Mouse (Mus musculus) hindbrain, embryonic 15.5 days (tissue): Measurements from ENCODE around the gene BC030870. TPM values are rescaled to one million over a fixed set of nuclear protein-coding genes. Genes with fewer than 3 reads are reported as not detected.
A peak's percentile ranks its signal among the peaks of the same experiment; 100 is the strongest.
"Not testable (repeated sequence)": the region's sequence is repeated elsewhere in the genome, so short reads cannot be mapped to it uniquely, and the experiment has no call there.

ENCODE experiments used
- ATAC-seq: fragments of 200-750 bp; cut with Nextera tagmentation; 2 replicates; pipeline ENCODE4 v1.8.0; 2017; ENCODE audit warnings: low read depth, moderate number of reproducible peaks, moderate TSS enrichment; ENCODE audit not compliant: low FRiP score
- H3K27ac ChIP-seq: fragments of 300-500 bp; sonication (generic); replicated peaks from 2 replicates; pipeline ENCODE4 v1.5.1; 2015; ENCODE audit warnings: mild to moderate bottlenecking, inconsistent platforms
- H3K27me3 ChIP-seq: fragments of 300-500 bp; sonication (generic); 2 replicates; pipeline ENCODE4 v1.6.1; 2015; ENCODE audit warnings: control low read depth, inconsistent platforms
- H3K36me3 ChIP-seq: fragments of 300-500 bp; sonication (generic); 2 replicates; pipeline ENCODE4 v1.6.1; 2015; ENCODE audit warnings: control low read depth, inconsistent platforms
- H3K4me1 ChIP-seq: fragments of 300-500 bp; sonication (generic); replicated peaks from 2 replicates; pipeline ENCODE4 v1.6.1; 2015; ENCODE audit warnings: control low read depth, inconsistent platforms
- H3K4me2 ChIP-seq: fragments of 300-500 bp; sonication (generic); 2 replicates; pipeline ENCODE4 v1.6.1; 2015; ENCODE audit warnings: moderate library complexity, mild to moderate bottlenecking, inconsistent platforms
- H3K4me3 ChIP-seq: fragments of 300-500 bp; sonication (generic); 2 replicates; pipeline ENCODE4 v1.5.1; 2015; ENCODE audit warnings: mild to moderate bottlenecking, inconsistent platforms
- H3K9ac ChIP-seq: fragments of 300-500 bp; sonication (generic); 2 replicates; pipeline ENCODE4 v1.6.1; 2015; ENCODE audit warnings: inconsistent platforms
- H3K9me3 ChIP-seq: fragments of 300-500 bp; sonication (generic); 2 replicates; pipeline ENCODE4 v1.6.1; 2016; ENCODE audit warnings: control low read depth, inconsistent platforms
- WGBS: fragments of 180-500 bp; shearing (Covaris S2); methylation state at CpG from one replicate; pipeline ENCODE4 v1.1.7; 2015; 5-methylcytosine and 5-hydroxymethylcytosine counted together
- polyA plus RNA-seq: library from polyadenylated mRNA; unstranded; fragments of >200 nt; fragmentation: Nextera tagmentation; extraction: Ambion mirVana; gene quantifications from 2 replicates; pipeline ENCODE4 v1.2.1, GENCODE M21; 2015

The BC030870 gene
- polyA plus RNA-seq, result 0.09 TPM in 1 of 2 replicates, not detected in the other

DNA sequence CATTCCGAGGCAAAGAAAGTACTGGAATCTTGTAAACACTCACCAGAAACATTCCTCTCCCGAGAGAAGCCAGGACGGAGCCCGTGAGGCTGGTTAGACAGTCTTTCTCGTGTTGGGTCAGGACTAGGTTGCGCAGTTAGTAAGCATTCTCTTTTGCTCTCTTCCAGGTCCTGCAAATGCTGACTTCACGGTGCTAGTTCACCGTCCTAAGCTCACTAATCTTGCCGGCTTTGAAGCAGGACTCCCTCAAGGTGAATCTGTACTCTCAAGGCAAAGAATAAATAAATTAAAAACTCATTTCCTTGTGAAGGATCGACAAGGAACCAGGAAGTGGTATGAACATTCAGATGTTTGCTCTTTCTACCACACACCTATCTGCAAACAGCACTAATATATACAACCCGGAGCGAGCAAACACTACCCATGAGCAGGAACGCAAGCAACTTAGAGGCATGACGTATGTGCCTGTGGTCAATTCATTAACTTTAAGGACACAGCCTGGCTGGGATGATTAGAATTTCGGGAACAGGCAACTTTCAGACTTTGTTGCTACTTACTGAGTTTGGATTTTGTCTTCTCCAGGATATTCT lies at the start of gene BC030870:
BC030870 (minus strand) TSS at position 365 of the 590 bp plus-strand sequence.
- no peaks in the 10 kb centered on the region for H3K27me3 ChIP-seq
- no peaks in the 10 kb centered on the region for H3K36me3 ChIP-seq

GRCm38 (mm10) chr8:65174746-65175476 lies 45.5 kb upstream of the BC030870 start:
- no peak for ATAC-seq
- Histone ChIP-seq H3K4me3 (no peak overlapping the region), H3K9me3 (no peaks in the 10 kb centered on the region), H3K4me1 (no peaks in the 10 kb centered on the region), H3K36me3 (no peaks in the 10 kb centered on the region), H3K9ac (no peak overlapping the region), H3K27me3 (no peaks in the 10 kb centered on the region), H3K27ac (no peak overlapping the region), H3K4me2 (no peak overlapping the region)
- WGBS, result 73% methylated on average over 3 of the region's 3 CpGs

More for the DNA sequence above, at the start of gene BC030870:
- no peaks in the 10 kb centered on the region for H3K9me3 ChIP-seq
- ATAC-seq, result no peak
- 87% methylated on average over 15 of the region's 15 CpGs for WGBS
- no peak within 1 kb of the TSS for H3K9ac ChIP-seq
- H3K4me1 ChIP-seq, result no peaks in the 10 kb centered on the region
- no peak within 1 kb of the TSS for H3K4me3 ChIP-seq
- no peak within 1 kb of the TSS for H3K4me2 ChIP-seq
- H3K27ac ChIP-seq, result no peak within 1 kb of the TSS

DNA sequence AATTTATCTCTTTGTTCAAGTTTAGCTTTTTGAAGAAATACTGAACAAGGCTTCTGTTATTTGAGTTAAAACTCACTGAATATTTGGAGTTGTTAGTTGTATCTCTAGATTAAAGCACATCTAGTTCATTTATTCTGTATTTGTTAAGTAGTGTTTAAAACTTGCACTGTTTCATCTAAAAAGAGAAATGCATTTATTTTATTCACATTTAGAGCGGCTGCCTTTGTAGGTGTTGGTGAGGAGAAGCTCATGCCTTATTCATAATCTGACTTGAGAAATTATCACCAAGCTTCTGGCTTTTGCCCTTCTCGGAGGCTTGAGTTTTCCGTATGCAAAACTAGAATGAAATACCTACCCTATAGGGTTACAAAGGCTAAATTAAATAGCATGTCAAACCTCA lies 39.8 kb upstream of the BC030870 start:
- no peak overlapping the region for H3K27ac ChIP-seq
- H3K9ac ChIP-seq, result no peak overlapping the region
- H3K36me3 ChIP-seq, result no peaks in the 10 kb centered on the region
- no peaks in the 10 kb centered on the region for H3K9me3 ChIP-seq
- H3K4me1 ChIP-seq, result no peaks in the 10 kb centered on the region
- no peaks in the 10 kb centered on the region for H3K27me3 ChIP-seq
- H3K4me3 ChIP-seq, result no peak overlapping the region
- WGBS, result 68% methylated on average over 3 of the region's 3 CpGs
- H3K4me2 ChIP-seq, result no peak overlapping the region
- ATAC-seq, result no peak

DNA sequence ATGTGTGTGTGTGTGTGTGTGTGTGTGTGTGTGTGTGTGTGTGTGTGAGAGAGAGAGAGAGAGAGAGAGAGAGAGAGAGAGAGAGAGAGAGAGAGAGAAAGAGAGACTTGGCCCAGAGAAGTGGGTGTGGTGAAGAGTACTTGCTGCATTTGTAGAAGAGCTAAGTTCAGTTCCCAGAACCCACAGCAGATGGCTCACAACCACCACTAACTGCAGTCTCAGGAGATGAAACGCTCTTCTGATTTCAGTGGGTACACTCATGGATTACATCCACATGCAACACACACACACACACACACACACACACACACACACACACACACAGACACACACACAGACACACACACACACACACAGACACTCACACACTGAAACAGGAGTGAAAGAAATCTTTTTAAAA lies 31.3 kb upstream of the BC030870 start:
- H3K4me2 ChIP-seq, H3K4me1 ChIP-seq, H3K36me3 ChIP-seq, ATAC-seq, H3K4me3 ChIP-seq, H3K27ac ChIP-seq, H3K27me3 ChIP-seq, H3K9me3 ChIP-seq, H3K9ac ChIP-seq: not testable (repeated sequence)
- 38% methylated on average over 1 of the region's 1 CpGs for WGBS

DNA sequence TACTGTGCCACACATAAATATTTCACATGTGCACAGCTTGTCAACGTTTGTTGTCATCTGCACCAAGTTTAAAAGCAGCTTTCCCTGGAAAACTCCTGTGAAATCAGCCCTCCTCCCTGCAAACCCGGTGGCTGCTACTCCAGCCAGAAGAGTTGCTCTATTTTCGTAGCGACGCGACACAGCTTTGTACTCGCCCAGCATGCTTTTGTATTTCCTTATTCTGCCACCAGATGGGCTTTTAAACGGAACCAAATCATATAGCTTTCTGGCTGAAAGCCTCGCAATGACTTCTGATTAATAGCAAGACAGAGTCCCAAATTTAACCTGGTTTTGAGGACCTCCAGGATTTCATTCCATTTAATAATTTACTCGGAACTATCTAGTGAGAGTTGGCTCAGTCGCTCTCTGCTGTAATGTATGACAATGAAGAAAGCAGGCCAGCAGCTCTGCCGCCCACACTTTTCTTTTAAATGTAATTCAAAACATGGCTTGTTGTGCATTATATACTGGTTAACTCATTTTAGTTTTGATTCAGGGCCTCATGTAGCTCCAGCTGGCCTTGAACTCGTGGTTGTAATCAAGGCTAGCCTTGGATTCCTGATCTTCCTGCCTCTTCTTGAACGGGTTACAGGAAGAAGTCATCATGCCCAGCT lies 29.9 kb upstream of the BC030870 start:
- no peaks in the 10 kb centered on the region for H3K36me3 ChIP-seq
- no peaks in the 10 kb centered on the region for H3K9me3 ChIP-seq
- no peak overlapping the region for H3K4me2 ChIP-seq
- no peak overlapping the region for H3K9ac ChIP-seq
- no peak overlapping the region for H3K4me3 ChIP-seq
- 43% methylated on average over 14 of the region's 14 CpGs for WGBS
- H3K27ac ChIP-seq, result no peak overlapping the region
- no peaks in the 10 kb centered on the region for H3K4me1 ChIP-seq
- H3K27me3 ChIP-seq, result no peaks in the 10 kb centered on the region
- ATAC-seq, result peak; percentile 62; the same call in 1 of the 2 replicates

DNA sequence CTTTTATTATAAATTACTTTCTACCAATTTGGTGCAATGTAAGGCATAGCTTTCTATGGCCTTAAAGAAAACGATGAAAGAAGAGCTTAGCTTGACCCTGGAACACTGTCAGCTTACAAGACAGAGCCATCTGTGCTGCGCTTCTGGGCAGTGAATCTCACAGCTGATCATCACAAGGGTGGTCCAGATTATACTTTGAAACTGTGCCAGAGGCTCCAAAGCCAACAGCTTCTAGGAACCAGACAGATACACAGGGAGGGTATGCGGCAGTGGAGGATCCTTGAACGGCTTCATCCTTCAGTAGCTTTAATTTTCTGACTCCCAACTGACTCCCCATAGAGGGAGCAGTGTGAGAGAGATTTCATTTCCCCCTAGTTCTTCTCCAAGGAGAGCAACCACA lies 28.5 kb upstream of the BC030870 start:
- H3K9ac ChIP-seq, result no peak overlapping the region
- 73% methylated on average over 4 of the region's 4 CpGs for WGBS
- H3K36me3 ChIP-seq, result no peaks in the 10 kb centered on the region
- H3K9me3 ChIP-seq, result no peaks in the 10 kb centered on the region
- H3K4me2 ChIP-seq, result no peak overlapping the region
- no peak overlapping the region for H3K27ac ChIP-seq
- H3K4me3 ChIP-seq, result no peak overlapping the region
- ATAC-seq, result peak; percentile 79
- no peaks in the 10 kb centered on the region for H3K4me1 ChIP-seq
- no peaks in the 10 kb centered on the region for H3K27me3 ChIP-seq

DNA sequence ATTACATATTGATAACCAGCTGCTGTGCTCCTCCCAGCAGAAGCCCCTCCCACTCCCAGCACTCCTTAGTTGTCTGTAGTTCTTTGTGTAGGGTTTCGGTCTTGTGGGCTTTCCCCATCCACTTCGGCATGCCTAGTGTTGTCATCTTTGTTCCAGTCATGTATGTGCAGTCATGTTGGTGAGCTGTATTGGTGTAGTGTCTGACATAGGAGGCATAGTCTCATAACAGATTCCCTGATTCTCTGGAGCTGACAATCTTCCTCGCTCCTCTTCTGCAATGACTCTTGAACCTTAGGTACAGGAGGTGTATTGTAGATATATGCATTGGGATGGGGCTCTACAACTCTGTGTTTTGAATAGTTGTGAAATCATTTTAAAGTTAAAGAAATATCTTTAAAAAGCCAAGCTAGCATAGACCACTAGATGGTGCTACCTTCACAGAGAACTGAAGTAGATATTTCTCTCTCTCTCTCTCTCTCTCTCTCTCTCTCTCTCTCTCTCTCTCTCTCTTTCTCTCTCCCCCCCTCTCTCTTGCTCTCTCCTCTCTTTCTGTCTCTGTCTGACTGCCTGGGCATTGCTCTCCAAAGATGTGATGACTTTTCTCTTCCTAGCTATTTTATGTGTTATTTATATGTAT lies 9.6 kb upstream of the BC030870 start:
- 74% methylated on average over 3 of the region's 3 CpGs for WGBS
- no peak; the same call in 1 of the 2 replicates for ATAC-seq
- no peak overlapping the region for H3K4me2 ChIP-seq
- H3K9ac ChIP-seq, result no peak overlapping the region
- H3K4me1 ChIP-seq, result no peaks in the 10 kb centered on the region
- no peak overlapping the region for H3K27ac ChIP-seq
- no peaks in the 10 kb centered on the region for H3K36me3 ChIP-seq
- H3K9me3 ChIP-seq, result no peaks in the 10 kb centered on the region
- H3K4me3 ChIP-seq, result no peak overlapping the region
- H3K27me3 ChIP-seq, result no peaks in the 10 kb centered on the region

DNA sequence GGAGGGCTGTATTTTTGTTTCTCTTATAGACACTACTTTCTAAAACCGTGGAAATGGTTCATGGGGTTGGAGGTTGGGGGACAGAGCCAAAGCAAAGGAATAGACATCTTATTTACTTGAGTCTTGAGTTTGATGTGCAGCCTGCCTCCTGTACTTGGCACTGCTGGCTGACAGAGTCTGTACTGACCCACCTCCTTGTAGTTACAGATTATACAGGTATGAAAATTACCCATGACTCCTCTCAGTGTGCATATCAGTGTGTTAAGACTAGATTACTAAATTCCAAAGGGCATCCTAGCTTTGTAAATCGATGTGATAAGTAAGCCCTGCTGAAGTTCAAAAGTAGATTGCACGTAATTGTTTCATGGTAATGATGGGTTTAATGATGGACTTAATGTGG lies 2.9 kb downstream of the BC030870 start:
- Histone ChIP-seq H3K27me3 (no peaks in the 10 kb centered on the region), H3K36me3 (no peaks in the 10 kb centered on the region), H3K27ac (no peak overlapping the region), H3K4me1 (no peaks in the 10 kb centered on the region), H3K4me2 (no peak overlapping the region), H3K9ac (no peak overlapping the region), H3K9me3 (no peaks in the 10 kb centered on the region), H3K4me3 (no peak overlapping the region)
- ATAC-seq, result no peak
- WGBS, result 83% methylated on average over 3 of the region's 3 CpGs

DNA sequence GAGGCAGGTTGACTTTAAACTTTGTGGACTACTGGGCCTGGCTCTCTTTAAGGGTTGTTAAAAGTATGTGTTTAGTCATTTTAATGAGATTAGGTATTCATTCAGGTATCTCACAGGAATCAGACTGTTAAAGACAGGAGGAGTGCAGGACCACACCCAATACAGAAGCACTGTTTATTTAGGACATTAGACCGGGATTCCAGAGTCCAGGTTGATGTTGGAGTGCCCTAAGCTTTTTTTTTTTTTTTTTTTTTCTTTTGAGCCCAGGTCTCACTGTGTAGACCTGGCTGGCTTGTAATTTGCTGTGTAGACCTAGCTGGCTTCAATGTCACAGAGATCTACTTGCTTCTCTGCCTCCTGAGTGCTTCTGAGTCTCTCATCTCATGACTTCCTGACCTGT lies 3.3 kb downstream of the BC030870 start:
- no peak overlapping the region for H3K9ac ChIP-seq
- no peak overlapping the region for H3K4me3 ChIP-seq
- 100% methylated on average over 1 of the region's 1 CpGs for WGBS
- no peak overlapping the region for H3K27ac ChIP-seq
- no peak for ATAC-seq
- H3K27me3 ChIP-seq, result no peaks in the 10 kb centered on the region
- no peaks in the 10 kb centered on the region for H3K9me3 ChIP-seq
- no peaks in the 10 kb centered on the region for H3K36me3 ChIP-seq
- H3K4me1 ChIP-seq, result no peaks in the 10 kb centered on the region
- H3K4me2 ChIP-seq, result no peak overlapping the region

DNA sequence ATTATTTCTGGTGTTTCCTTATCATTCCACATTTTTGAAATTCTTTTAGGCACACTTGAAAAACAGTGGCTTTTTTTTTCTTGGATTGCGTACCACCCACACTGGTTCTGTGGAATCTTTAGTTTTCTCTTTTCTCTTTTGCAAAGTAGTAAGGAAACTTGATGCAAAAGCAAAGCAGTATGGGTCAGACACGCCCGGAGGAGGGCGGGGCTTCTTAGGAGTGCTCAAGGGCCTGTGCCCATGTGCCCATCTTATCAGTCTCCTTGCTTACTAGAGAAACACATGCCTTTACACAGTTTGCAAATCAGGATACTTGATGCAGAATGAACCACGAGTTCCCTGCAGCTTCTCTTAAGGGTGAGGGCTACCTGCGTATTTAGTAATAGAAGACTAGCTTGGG lies 17.3 kb downstream of the BC030870 start:
- no peak overlapping the region for H3K9ac ChIP-seq
- no peaks in the 10 kb centered on the region for H3K9me3 ChIP-seq
- no peak overlapping the region for H3K4me3 ChIP-seq
- no peaks in the 10 kb centered on the region for H3K4me1 ChIP-seq
- WGBS, result 80% methylated on average over 6 of the region's 6 CpGs
- no peak for ATAC-seq
- H3K4me2 ChIP-seq, result no peak overlapping the region
- no peak overlapping the region for H3K27ac ChIP-seq
- H3K27me3 ChIP-seq, result no peaks in the 10 kb centered on the region
- H3K36me3 ChIP-seq, result no peaks in the 10 kb centered on the region

DNA sequence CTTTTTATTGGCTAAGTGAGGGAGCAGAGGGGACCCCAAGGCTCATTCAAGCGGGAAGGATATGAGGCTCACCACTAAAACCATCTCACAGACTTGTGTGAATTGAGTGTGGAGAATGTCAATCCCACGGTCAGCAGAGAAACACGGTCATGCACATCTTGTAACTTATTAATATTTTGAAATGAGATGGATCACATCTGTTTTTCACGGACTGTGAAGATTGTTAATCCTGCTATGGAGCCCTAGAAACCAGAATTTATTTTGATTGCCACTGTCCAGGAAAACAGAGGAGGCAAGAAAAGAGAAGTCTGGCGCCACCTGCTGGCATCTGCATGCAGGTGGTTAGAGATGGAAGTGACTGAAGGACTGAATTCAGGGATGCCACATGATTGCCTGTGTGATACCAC lies 19.1 kb downstream of the BC030870 start:
- WGBS, result 45% methylated on average over 5 of the region's 5 CpGs
- H3K36me3 ChIP-seq, result no peaks in the 10 kb centered on the region
- peak; percentile 81 for ATAC-seq
- H3K4me1 ChIP-seq, result no peaks in the 10 kb centered on the region
- no peak overlapping the region for H3K27ac ChIP-seq
- H3K9ac ChIP-seq, result no peak overlapping the region
- no peak overlapping the region for H3K4me3 ChIP-seq
- H3K4me2 ChIP-seq, result no peak overlapping the region
- H3K9me3 ChIP-seq, result no peaks in the 10 kb centered on the region
- H3K27me3 ChIP-seq, result no peaks in the 10 kb centered on the region

DNA sequence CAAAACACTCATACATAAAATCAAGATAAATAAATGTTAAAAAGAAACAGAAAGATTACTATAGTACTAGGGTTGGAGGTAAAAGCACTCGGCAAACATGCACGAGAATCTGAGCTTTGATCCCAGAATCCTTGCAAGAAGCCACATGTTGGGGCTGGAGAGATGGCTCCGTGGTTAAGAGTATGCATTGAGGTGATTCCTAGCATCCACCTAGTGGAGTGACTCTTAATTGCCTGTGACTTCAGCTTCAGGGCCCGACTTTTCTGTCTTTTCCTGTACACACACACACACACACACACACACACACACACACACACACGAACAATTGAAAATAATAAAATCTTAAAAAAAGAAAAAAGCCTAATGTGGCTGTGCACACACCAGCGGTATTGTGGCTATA lies 20.4 kb downstream of the BC030870 start:
- Histone ChIP-seq H3K9ac (no peak overlapping the region), H3K27ac (no peak overlapping the region), H3K27me3 (no peaks in the 10 kb centered on the region), H3K9me3 (no peaks in the 10 kb centered on the region), H3K4me2 (no peak overlapping the region), H3K4me3 (no peak overlapping the region), H3K4me1 (no peaks in the 10 kb centered on the region), H3K36me3 (no peaks in the 10 kb centered on the region)
- WGBS, result 86% methylated on average over 6 of the region's 6 CpGs
- ATAC-seq, result no peak
